Mouse (Mus musculus): ENCODE results near the gene Cypt1. TPM values are rescaled to one million over a fixed set of nuclear protein-coding genes. Genes with fewer than 3 reads are reported as not detected.

Cypt1 gene
- not detected for total RNA-seq (2023)

DNA sequence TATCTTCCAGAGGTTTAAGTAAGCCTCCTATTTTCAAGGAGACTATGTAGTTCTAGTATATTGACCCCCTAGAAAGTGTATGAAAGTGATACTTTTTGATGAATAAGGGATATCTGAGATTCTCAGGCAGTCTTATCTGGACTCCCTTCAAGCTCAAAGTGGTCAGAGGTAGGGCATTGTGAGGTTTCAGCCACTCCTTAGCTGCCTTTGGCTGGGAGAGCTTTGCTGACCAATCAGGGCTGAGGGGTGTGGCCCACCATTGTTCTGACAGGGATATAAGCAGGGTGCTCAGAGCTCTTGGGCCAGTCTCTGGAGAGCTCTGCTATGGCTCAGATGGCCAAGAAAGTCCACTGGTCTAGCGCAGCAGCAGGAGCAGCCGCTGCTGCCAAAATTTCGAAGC lies at the start of gene Cypt1:
Gene Cypt1, plus strand, starts transcription at position 301 of the 400 bp plus-strand sequence.

Other genes starting within 250 kb of the Cypt1 start
- under 1 TPM; 0.61 to 0.84 TPM for gene Maoa, start 96.8 kb downstream of the Cypt1 start, total RNA-seq (2023)

Data from neutrophil, adult 83 days (primary cell).